Mouse (Mus musculus) small intestine, adult 2 months (tissue): ENCODE measurements around the gene Mpzl1.

Source experiments
- CTCF ChIP-seq: fragments of 200-500 bp; IDR thresholded peaks from 2 replicates; pipeline ENCODE4 v1.5.1; 2012; ENCODE audit warnings: low read depth, mild to moderate bottlenecking, control low read depth, inconsistent platforms, low read length, moderate library complexity, mixed read lengths; ENCODE audit not compliant: insufficient replicate concordance, insufficient read length; ENCODE audit errors: extremely low read depth
- POLR2A ChIP-seq: fragments of 200-500 bp; IDR thresholded peaks from 2 replicates; pipeline ENCODE4 v1.6.1; 2012; ENCODE audit warnings: low read depth, mild to moderate bottlenecking, control low read depth, inconsistent platforms, low read length, moderate library complexity

DNA sequence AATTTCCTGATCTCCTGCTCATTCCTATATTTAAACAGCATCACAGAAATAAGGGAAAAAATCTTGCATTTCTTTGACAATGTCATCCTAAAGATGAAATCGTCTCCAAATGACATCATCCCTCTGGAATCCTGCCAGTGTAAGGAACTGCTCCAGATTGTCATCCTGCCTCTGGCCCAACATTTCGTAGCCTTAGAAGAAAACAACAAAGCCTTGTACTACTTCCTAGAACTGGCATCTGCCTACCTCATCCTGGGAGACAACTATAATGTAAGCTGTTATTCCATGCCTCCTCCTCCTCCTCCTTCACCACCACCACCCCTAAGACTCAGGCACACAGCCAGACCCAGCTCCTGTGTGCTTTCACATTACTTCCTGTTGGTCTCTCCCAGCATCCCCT lies 77.6 kb downstream of the Mpzl1 start:
- TF ChIP-seq POLR2A (no peak), CTCF (no peak)
